Mouse (Mus musculus) layer of hippocampus, postnatal 10 days (tissue): ENCODE measurements around the gene Pcp4. TPM values are rescaled to one million over a fixed set of nuclear protein-coding genes. Genes with fewer than 3 reads are reported as not detected.
"Not testable (repeated sequence)": the region's sequence is repeated elsewhere in the genome, so short reads cannot be mapped to it uniquely, and the experiment has no call there.

Experiments
- DNase-seq, 2 experiments: peaks; one replicate each; pipeline ENCODE4 v3.0.0; 2021; ENCODE audit warnings: low spot score in 2 of 2
- long read RNA-seq: library from polyadenylated mRNA; stranded (forward); transcript quantifications from one replicate; pipeline ENCODE4 v2.0.0, GENCODE M21; 2023
- total RNA-seq, 2 experiments: library from RNA; stranded (reverse); gene quantifications; 2 replicates each; pipeline ENCODE4 v1.2.3; 2021

The Pcp4 gene
- total RNA-seq: 100 to 1,000 TPM; 249 to 272 TPM
- long read RNA-seq, transcript Pcp4-201 (3 exons, 641 nt): major isoform, 413 of 421 reads
- long read RNA-seq, partial matches to known transcripts: 5 of 421 reads
- long read RNA-seq, other reads (novel, unspliced or antisense): 3 of 421 reads

DNA sequence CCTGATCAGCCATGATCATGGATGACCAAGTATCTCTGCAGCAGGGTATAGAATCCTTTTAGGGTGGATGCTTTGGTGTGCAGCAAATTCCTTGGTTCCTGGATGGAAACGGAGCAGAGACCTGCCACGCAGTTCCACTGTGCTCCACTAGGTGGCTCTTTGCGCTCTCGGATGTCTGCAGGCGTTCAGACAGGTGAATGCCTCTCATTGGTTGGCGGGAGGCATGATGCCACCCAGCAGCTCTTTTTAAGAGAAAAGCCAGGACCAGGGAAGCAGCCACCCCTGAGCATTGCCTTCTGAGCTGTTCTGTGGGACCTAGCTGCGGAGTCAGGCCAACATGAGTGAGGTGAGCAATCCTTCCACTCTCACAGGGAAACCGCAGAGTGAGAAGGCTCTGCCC lies at the start of gene Pcp4:
Gene Pcp4 (plus strand): TSS at position 162 of the 400 bp plus-strand sequence.
- peak; percentile 95 to 96 for DNase-seq

DNA sequence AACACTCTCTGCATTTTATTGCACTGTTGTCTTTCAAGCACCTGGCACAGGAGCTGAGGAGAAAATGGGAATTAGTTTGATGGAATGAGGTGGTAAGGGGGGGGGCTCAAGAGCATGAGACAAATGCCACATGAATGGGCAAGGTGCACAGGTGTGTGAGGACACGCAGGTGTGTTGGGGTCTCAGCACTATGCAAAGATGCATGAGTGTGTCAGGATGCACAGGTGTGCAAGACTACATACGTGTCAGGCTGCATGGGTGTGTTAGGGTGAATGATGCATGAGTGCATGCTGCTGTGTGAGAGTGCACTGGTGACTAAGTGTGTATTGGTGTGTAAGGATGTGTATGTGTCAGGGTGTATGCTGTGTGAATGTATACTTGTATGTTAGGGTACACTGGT lies 42.4 kb upstream of the Pcp4 start:
- DNase-seq: no peak

- DNase-seq: no peak
Measured at GRCm38 (mm10) chr16:96426671-96427070, 40.7 kb upstream of the Pcp4 start.

DNA sequence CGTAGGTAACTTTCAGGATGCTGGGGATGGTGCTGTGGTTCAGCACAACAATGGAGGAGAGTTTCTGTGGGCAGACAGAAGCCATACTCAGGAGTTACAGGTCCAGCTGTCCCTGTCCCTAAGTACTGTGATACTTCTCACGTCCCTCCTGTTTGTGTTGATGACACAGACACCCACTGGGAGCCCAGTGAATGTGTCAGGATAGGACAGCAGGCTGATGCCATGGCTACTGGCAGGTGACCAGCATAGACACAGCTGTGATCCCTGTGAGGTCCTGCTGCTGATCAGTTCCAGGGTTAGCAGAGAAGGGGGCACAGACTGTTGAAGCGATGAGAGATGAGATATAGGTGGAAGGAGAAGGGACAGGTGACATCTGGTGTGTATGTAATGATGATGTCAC lies 38.4 kb upstream of the Pcp4 start:
- no peak for DNase-seq

DNA sequence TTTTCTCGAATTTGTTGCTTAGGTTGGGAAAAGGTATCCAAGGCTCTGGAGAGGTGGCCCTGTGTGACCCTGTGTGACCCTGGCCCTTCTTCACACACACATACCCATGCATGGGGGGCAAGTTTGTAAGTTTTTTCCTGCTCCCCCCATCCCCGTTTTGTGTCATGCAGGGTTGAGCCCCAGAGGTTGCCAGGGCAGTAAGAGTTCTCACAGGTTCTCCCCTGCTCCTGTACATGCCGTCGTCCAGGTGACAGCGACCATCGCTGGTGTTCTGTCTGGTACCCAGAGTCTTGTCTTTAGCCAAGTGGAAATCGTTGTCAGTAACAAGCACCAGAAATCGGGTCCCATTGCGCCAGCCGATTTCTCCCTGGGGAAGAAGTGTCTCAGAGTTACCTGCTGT lies 34.1 kb upstream of the Pcp4 start:
- no peak for DNase-seq

- DNase-seq: no peak
Measured at GRCm38 (mm10) chr16:96434024-96434785, 33.2 kb upstream of the Pcp4 start.

GRCm38 (mm10) chr16:96438946-96439345 lies 28.5 kb upstream of the Pcp4 start:
- peak; percentile 19 to 34 for DNase-seq

DNA sequence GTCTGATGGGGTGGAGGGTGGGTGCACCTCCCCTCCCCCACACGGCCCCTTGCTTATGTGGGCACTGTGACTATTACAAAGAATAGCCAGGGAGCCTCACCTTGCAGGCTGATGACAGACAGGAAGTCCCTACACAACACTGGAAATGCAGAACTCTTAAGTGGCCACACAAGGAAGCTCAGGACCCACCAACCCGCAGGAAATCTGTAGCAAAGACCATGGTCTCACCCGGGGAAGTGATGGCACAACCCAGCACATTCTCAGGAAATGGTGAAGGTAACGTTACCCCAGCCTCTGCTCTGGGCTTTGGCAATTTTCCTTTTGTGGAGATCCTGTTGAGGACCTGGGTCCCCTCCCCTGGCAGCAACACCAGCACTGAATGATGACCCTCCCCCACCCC lies 27.7 kb upstream of the Pcp4 start:
- DNase-seq: no peak

DNA sequence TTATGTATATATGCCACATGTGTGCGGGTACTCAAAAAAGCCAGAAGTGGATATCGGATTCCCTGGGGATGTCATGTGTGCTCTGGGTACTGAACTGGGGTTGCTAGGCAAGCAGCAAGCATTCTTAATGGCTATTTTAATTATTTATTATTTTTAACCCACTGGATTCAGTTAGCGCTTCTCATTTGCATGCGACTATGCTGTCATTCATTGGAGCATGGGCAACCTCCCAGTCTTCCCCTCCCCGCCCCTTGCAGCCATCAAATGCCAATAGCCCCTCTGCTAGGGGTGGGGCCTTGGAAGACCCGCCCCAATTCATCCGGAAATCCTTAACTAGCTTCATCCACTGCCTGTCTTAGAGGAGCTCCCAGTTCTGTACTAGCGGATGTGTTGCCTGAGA lies 26.5 kb upstream of the Pcp4 start:
- DNase-seq: no peak

DNA sequence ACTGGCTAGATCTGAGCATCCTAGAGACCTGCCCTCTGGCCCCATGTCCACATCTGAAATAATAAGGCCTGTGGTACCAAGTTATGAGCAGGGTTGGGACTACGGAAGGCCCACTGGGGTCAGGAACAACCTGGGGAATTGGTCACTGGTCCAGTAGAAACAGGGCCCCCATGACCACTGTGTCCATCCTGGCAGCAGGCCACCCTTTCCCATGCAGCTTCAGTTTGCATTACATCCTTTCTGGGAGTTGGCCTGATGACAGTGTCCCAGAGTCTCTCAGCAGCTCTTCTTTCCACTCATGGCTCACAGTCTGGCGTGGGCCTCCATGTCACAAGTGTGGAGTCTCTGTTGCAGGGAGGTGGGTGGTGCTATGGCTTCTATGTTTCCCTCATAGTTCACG lies 25.6 kb upstream of the Pcp4 start:
- no peak for DNase-seq

DNA sequence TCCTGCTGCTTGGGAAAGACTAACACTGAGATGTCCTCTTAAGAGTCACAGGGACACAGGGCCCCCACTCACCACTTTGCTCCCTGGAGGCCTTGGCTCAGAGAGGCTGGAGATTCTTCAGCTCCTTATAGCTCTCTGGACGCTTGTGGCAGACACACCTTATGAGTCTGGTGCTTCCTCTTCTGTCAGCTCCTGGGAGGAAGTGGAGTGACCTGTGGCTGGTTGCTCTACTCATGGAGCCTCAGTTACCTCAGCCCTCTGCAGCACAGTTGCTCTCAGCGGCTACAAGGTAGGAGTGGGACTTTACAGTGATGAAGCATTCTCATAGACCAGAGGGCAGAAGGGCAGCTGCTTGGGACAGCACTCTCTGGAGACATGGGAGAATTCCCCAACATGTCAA lies 23.9 kb upstream of the Pcp4 start, which contains the start of gene Itgb2l:
Gene Itgb2l (minus strand): TSS at position 152 of the 400 bp plus-strand sequence.
- no peak for DNase-seq

DNA sequence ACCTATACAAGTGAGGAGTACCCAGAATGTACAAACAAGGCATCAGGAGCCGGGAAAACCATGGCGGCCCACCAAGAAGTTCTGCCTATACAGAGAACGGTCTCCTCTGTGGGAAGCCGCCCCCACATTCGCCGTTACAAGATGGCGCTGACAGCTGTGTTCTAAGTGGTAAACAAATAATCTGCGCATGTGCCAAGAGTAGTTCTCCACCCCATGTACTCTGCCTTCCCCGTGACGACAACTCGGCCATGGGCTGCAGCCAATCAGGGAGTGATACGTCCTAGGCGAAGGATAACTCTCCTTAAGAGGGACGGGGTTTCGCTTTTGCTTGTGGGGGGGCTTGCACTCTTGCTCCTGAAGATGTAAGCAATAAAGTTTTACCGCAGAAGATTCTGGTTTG lies 16.5 kb upstream of the Pcp4 start:
- not testable (repeated sequence) for DNase-seq

DNA sequence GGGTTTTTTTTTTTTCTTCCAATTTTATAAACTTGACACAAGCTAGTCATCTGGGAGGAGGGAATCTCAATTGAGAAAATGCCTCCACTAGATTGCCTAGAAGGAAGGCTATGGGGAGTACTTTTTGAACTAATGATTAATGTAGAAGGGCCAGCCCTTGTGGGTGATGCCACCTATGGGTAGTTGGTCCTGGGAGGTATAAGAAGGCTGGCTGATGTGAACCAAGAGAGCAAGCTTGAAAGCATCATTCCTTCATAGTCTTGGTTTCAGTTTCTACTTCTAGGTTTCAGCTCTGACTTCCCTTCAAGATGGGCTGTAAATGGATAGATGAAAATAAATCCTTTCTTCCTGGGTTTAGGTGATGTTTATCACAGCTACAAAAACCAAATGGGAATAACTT lies 13.3 kb upstream of the Pcp4 start:
- DNase-seq: no peak

- DNase-seq: no peak
Measured at GRCm38 (mm10) chr16:96457612-96458011, 9.8 kb upstream of the Pcp4 start.

DNA sequence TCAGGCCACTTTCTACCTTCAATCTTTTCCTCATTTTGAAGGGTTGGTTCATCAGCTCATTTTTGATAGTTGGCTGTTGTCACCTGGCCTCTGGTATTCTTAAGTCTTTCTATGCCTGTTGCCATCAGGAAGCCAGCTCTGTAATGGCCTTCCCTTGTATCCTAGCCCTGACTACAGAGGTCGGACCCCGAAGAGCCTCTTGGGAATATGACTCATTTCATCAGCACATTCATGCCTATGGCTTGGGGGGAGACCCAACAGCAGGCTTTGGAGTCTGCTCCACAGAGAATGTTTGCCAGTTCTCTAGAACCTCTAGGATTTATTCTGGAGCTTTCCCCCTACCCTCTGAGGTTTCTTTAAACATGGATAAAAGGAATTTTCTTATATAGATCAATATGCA lies 8.1 kb upstream of the Pcp4 start:
- no peak for DNase-seq

- no peak for DNase-seq
Measured at GRCm38 (mm10) chr16:96460788-96461187, 6.6 kb upstream of the Pcp4 start.

DNA sequence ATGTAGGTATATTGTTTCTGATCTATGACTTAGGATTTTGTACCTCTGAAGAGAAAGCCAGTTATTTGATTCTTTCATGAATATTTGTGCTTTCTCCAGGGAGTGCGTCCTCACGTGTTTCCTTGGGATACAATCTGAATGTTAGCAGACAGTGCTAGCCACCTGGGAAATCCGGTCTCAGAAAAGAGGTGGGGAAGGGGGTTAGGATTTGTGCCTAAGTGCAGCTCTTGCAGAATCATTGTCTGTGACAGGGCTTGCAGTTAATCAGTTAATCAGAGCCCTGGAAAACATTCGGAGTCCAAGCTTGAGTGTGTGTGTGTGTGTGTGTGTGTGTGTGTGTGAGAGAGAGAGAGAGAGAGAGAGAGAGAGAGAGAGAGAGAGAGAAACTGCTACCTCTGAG lies 605 bp downstream of the Pcp4 start:
- DNase-seq: no peak

GRCm38 (mm10) chr16:96468698-96469097 lies 1.3 kb downstream of the Pcp4 start:
- peak; percentile 83 to 84 for DNase-seq

DNA sequence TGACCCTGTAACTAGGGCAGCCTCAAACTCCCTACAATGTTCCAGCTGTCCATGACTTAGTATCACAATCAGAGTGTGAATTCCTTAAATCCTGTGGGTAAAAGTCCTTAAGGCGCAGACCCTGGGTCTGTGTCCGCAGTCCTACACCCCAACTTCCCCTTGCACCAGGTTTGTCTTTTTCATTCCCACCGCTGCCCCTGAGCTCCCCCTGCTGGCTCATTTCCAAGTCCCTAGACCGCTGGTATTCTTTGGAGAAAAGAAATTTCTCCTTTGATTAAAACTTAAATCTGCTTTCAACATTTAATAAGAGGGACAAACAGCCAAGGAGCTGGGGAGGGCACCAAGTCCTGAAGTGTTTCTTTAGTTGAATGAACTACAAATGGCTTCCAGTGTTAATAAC lies 2.2 kb downstream of the Pcp4 start:
- DNase-seq: peak in 1 of 2 experiments; percentile 47

DNA sequence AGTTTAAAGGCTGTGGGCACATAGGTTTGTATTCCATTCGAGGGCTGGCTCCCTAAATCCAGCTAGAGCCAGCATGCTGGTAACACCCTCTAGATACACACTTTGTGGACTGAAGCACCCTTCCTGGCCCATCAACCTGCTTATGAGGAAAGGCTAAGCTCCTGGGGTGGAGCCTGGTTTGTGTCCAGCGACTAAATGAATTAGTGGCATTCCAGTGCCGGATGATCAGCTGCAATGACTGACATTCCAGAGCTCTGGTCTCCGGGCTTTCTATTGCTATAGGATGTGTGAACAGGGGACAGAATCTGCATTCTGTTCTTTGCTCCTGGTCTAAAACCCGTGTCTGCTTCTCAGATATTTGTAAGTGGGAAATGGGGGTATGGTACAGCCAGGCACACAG lies 5.0 kb downstream of the Pcp4 start:
- no peak for DNase-seq

DNA sequence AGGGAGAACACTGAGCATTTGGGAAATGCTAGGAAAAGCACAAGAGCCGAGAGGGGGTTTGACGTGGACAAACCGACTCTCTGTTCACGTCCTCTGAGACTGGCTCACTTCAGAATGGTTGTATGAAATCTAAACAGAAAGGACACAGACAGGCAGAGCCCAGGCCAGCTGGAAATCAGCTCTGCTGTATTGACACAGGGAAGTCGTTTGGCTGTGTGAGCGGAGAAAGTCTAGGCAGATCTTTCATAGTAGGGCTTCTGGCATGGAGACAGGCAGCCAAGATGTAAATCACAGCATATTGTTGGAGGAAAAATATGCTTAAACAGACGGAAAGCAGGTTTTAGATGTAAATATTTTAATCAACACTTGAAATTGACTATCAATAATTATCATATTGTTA lies 5.4 kb downstream of the Pcp4 start:
- peak in 1 of 2 experiments; percentile 22 for DNase-seq

DNA sequence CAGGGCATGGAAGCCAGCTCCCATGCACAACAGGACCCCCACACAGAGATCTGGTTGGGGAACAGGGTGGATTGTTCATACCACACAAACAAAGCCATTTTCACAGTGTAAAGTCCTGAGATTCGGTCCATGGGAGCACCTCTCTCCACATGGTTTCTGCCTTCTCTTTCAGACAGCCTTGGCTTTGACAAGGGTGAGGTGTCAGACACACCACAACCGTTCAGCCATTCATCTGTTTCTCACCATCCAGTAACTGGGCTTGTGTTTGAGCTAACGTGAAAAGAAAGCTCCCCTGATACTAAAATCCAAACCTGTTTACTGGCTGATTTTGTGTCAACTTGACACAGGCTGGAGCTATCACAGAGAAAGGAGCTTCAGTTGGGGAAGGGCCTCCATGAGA lies 6.8 kb downstream of the Pcp4 start:
- no peak for DNase-seq

DNA sequence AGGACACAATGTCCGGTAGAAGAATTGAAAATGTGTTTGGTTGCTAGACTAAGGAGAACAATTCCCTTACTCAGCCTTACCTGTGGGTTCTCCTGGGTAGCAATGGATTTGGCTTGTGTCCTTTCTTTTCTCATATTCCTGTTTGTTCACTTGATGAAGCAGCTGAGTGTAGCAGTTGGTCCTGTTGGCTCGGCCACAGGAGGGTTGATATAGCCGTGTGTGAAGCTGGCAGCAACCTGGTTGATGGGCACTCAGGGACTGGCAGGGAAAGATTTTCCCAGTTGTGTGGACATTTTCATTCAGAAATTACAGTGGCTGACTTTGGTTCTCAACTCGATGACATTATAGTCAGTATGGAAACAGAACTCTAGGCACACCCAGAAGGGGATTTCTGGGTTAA lies 14.4 kb downstream of the Pcp4 start:
- no peak for DNase-seq
